Comparison of ENCODE assay signal across 8 mouse cellular contexts in the genomic region with DNA sequence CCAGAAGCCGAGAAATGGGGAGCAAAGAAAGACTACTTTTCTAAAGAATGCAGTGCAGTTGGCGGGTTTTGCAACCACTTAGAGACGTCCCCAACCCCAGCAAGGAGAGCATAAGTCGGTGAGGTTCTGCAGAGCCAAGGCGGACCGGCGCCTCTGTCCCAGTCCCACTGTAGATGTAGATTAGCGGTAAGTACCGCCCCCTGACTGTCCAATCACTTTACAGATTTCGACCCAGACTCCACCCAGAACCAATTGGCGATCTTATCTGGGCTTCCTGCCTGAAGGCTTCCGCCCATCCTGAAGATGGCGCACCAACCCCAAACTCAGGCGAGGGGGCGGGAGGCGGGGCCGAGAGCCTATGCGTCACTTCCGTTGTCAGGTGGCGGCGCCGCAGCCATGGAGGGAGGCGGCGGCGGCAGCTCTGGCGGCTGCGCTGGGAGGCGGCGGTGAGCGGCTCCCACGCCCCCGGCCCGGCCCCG. TPM values are rescaled to one million over a fixed set of nuclear protein-coding genes. Genes with fewer than 3 reads are reported as not detected.
DNase-seq lines count a peak whose midpoint lies in the region; ATAC-seq and TF ChIP-seq lines count a peak whose summit lies in the region.

A gene (plus strand): TSS at position 368 of the 479 bp plus-strand sequence.

- ATAC-seq in activated CD4-positive, CD25-positive, alpha-beta regulatory T cell, adult 4 months, result peak; percentile 94

- peak; percentile 52 for TF ChIP-seq CTCF in cortical plate, adult 2 months (IDR thresholded peaks at IDR 0.05; ENCODE audit: extremely low read depth, insufficient read depth, low read length)

- peak within 1 kb of the TSS; percentile 91 for H3K4me3 ChIP-seq in cortical plate, adult 2 months (ENCODE audit: insufficient read depth, low read length)
- H3K4me3 ChIP-seq in megakaryocyte, embryonic 14.5 days (replicated peaks), result peak within 1 kb of the TSS; percentile 96

- peak; percentile 90 to 93 for DNase-seq in gastrocnemius, adult 8-10 months (ENCODE audit: low spot score in 2 of 2)
- DNase-seq in hindlimb bud, embryonic 11.5 days (ENCODE audit: extremely low spot score, low read depth, low spot score), result peak; percentile 95
- DNase-seq in left cerebral cortex, adult 8-10 months (ENCODE audit: low spot score in 2 of 2), result peak; percentile 80 to 96
- peak; percentile 97 to 98 for DNase-seq in right cerebral cortex, postnatal 10 days (ENCODE audit: low spot score in 2 of 2)
- peak; percentile 90 for DNase-seq in urinary bladder, postnatal 25 days (ENCODE audit: low spot score)

- peaks cover 63% of the 10 kb centered on the region for H3K36me3 ChIP-seq in megakaryocyte, embryonic 14.5 days (replicated peaks; ENCODE audit: low read length)

- no peaks in the 10 kb centered on the region for H3K9me3 ChIP-seq in megakaryocyte, embryonic 14.5 days

- H3K27ac ChIP-seq in cortical plate, adult 2 months (ENCODE audit: insufficient read depth, low read length), result peak within 1 kb of the TSS; percentile 65

- no peaks in the 10 kb centered on the region for H3K27me3 ChIP-seq in megakaryocyte, embryonic 14.5 days (replicated peaks)

- TF ChIP-seq POLR2A in cortical plate, adult 2 months (IDR thresholded peaks at IDR 0.05; ENCODE audit: extremely low read depth, insufficient read depth, low read length), result peak; percentile 84

- peaks cover 7% of the 10 kb centered on the region for H3K4me1 ChIP-seq in cortical plate, adult 2 months (ENCODE audit: control insufficient read depth, insufficient read depth, low read length)
- H3K4me1 ChIP-seq in megakaryocyte, embryonic 14.5 days, result peaks cover 94% of the 10 kb centered on the region

RNA-seq across cellular contexts. Expression of the gene that starts here (rescaled TPM):
- polyA plus RNA-seq in activated CD4-positive, CD25-positive, alpha-beta regulatory T cell, adult 4 months (2017; shearing (Covaris generic)), result 10 to 100 TPM; 15.5 to 20.4 TPM
- polyA plus RNA-seq in cortical plate, adult 2 months (2012; rRNA removed), result 15.9 and 17.5 TPM in 2 replicates
- 100 to 1,000 TPM; 122 to 135 (median 128) TPM for total RNA-seq in gastrocnemius, adult 8-10 months (2022)
- 10 to 100 TPM; 28.8 to 37.6 (median 33.8) TPM for total RNA-seq in left cerebral cortex, adult 8-10 months (2022)
- 99.5 and 105 TPM in 2 replicates for polyA plus RNA-seq in megakaryocyte, embryonic 14.5 days (2012; ENCODE audit: insufficient read depth, low replicate concordance)

Comparison
In these comparisons a context has a peak if more than half of its experiments do, and no peak if none do; other contexts are left out.
1. Peak in every context shown above with its lines: DNase-seq, ATAC-seq, H3K4me3 ChIP-seq and H3K27ac ChIP-seq.